Mouse (Mus musculus): Measurements from ENCODE around the gene Rcan1.

DNA sequence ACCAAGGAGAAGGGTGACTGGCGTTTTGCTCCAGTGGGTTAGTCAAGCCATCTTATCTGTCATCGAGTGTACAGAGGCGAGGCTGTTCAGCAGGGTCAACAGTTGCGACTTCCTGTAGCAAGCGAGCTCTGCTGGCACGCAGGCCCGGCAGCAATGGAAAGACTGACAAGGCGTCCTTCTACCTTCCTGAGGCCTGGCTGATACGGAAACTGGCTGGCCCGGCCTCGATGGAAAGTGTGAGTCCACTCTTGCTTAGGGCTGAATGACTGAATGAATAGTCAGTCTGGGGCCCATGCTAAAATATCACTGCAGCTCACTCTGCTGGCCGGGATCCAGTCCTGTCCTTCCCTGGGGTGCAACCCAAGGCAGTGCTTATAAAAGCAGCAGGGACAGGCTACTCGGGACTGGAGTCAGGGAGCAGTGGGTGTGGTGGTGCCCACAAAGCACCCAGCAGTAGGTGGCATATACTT, 27.0 kb downstream of the Rcan1 start:
- TF ChIP-seq POLR2A (IDR thresholded peaks at IDR 0.05; ENCODE audit: low read depth, low read length) (no peak), CTCF (conservative IDR thresholded peaks at IDR 0.05; ENCODE audit: insufficient read depth, insufficient read length, low read depth, low read length) (no peak)
